Comparison of ENCODE assay signal across 17 mouse cellular contexts in genomic region chr6:112553231-112553920, GRCm38 (mm10).
DNase-seq lines count a peak whose midpoint lies in the region; ATAC-seq and TF ChIP-seq lines count a peak whose summit lies in the region.
"Had no signal": no experiment of that assay in that cellular context is flagged by ENCODE, and none has a peak within 500 bp of the region (broad histone marks: within the 10 kb centered on the region; RNA-seq: fewer than 3 reads in every experiment).

No protein-coding gene starts in this region.

- WGBS in kidney, postnatal 0 days, result 23% methylated on average over 5 of the region's 5 CpGs
- 31% methylated on average over 5 of the region's 5 CpGs for WGBS in limb, embryonic 11.5 days
- WGBS in midbrain, embryonic 13.5 days, result 49% methylated on average over 5 of the region's 5 CpGs

- TF ChIP-seq CTCF in kidney, postnatal 0 days (IDR thresholded peaks at IDR 0.05; ENCODE audit: low read depth), result no peak

- H3K9ac ChIP-seq in kidney, postnatal 0 days (ENCODE audit: low read depth, low read length), result no peak overlapping the region
- H3K9ac ChIP-seq in limb, embryonic 11.5 days (ENCODE audit: low read length), result no peak overlapping the region
- H3K9ac ChIP-seq in midbrain, embryonic 13.5 days (replicated peaks), result no peak overlapping the region
- H3K9ac ChIP-seq: heart, embryonic 12.5 days; hindbrain, embryonic 13.5 days; liver, embryonic 14.5 days; lung, embryonic 15.5 days had no signal

- no peaks in the 10 kb centered on the region; the same call in 1 of the 2 replicates for H3K4me1 ChIP-seq in kidney, postnatal 0 days (replicated peaks; ENCODE audit: insufficient read depth, low read length)
- H3K4me1 ChIP-seq in limb, embryonic 11.5 days (ENCODE audit: control insufficient read depth, insufficient read depth, low read length), result peaks cover 11% of the 10 kb centered on the region
- H3K4me1 ChIP-seq in midbrain, embryonic 13.5 days (replicated peaks), result no peaks in the 10 kb centered on the region
- H3K4me1 ChIP-seq: lung, embryonic 15.5 days; midbrain, embryonic 10.5 days had no signal

- no peaks in the 10 kb centered on the region for H3K9me3 ChIP-seq in kidney, postnatal 0 days (replicated peaks; ENCODE audit: low read length)
- H3K9me3 ChIP-seq in limb, embryonic 11.5 days (ENCODE audit: control insufficient read depth, low read length), result no peaks in the 10 kb centered on the region
- H3K9me3 ChIP-seq in midbrain, embryonic 13.5 days, result no peaks in the 10 kb centered on the region
- H3K9me3 ChIP-seq: heart, embryonic 12.5 days; hindbrain, embryonic 13.5 days; lung, embryonic 15.5 days; midbrain, embryonic 10.5 days had no signal

- peak; percentile 29; the same call in 1 of the 2 replicates for ATAC-seq in kidney, postnatal 0 days (replicated peaks; ENCODE audit: low FRiP score, low read depth)
- peak; percentile 82 for ATAC-seq in limb, embryonic 11.5 days (ENCODE audit: insufficient number of reproducible peaks, low FRiP score, low TSS enrichment, low read depth)
- ATAC-seq in midbrain, embryonic 13.5 days, result no peak
- ATAC-seq: forebrain, embryonic 16.5 days had no signal

- H3K4me3 ChIP-seq in kidney, postnatal 0 days (replicated peaks; ENCODE audit: low read depth, low read length), result no peak overlapping the region
- H3K4me3 ChIP-seq in limb, embryonic 11.5 days (ENCODE audit: low read depth, low read length), result no peak overlapping the region
- H3K4me3 ChIP-seq in midbrain, embryonic 13.5 days (replicated peaks), result no peak overlapping the region
- H3K4me3 ChIP-seq: heart, embryonic 12.5 days; hindbrain, embryonic 13.5 days; layer of hippocampus, adult 2 months; lung, embryonic 15.5 days; midbrain, embryonic 10.5 days had no signal

- H3K27ac ChIP-seq in kidney, postnatal 0 days, result no peak overlapping the region; the same call in 1 of the 2 replicates
- H3K27ac ChIP-seq in limb, embryonic 11.5 days (replicated peaks; ENCODE audit: low read depth, low read length), result no peak overlapping the region
- H3K27ac ChIP-seq in midbrain, embryonic 13.5 days, result no peak overlapping the region
- H3K27ac ChIP-seq: hindbrain, embryonic 13.5 days; layer of hippocampus, adult 2 months; liver, embryonic 14.5 days; lung, embryonic 15.5 days; midbrain, embryonic 10.5 days had no signal

- H3K4me2 ChIP-seq in kidney, postnatal 0 days (ENCODE audit: low read length), result no peak overlapping the region
- no peak overlapping the region for H3K4me2 ChIP-seq in limb, embryonic 11.5 days (ENCODE audit: low read depth, severe bottlenecking)
- no peak overlapping the region for H3K4me2 ChIP-seq in midbrain, embryonic 13.5 days (replicated peaks)
- H3K4me2 ChIP-seq: heart, embryonic 12.5 days; hindbrain, embryonic 13.5 days; lung, embryonic 15.5 days had no signal

- DNase-seq in kidney, postnatal 0 days (ENCODE audit: low spot score), result peak; percentile 48
- no peak for DNase-seq in kidney, postnatal 25 days
- peak; percentile 32 for DNase-seq in R1 (ENCODE audit: low read depth, low spot score)
- DNase-seq in hindlimb bud, embryonic 11.5 days (ENCODE audit: extremely low spot score, low read depth, low spot score), result peak; percentile 33
- peak; percentile 59 for DNase-seq in limb, embryonic 11.5 days (ENCODE audit: low spot score)
- DNase-seq in urinary bladder, postnatal 14 days (ENCODE audit: low spot score), result no peak
- DNase-seq: layer of hippocampus, postnatal 36 days; lung, postnatal 4 days; thymus, adult 2 months had no signal

- no peaks in the 10 kb centered on the region for H3K27me3 ChIP-seq in kidney, postnatal 0 days (ENCODE audit: insufficient read depth, low read length)
- H3K27me3 ChIP-seq in limb, embryonic 11.5 days (ENCODE audit: control insufficient read depth, insufficient read depth, low read length), result peaks cover 13% of the 10 kb centered on the region
- H3K27me3 ChIP-seq in midbrain, embryonic 13.5 days, result 0 out of 2 replicates have a peak, but pooled peaks cover 3% of the 10 kb centered on the region
- H3K27me3 ChIP-seq: heart, embryonic 12.5 days; hindbrain, embryonic 13.5 days; lung, embryonic 15.5 days had no signal

- H3K36me3 ChIP-seq in kidney, postnatal 0 days (ENCODE audit: insufficient read depth, low read length), result no peaks in the 10 kb centered on the region
- no peaks in the 10 kb centered on the region for H3K36me3 ChIP-seq in limb, embryonic 11.5 days (ENCODE audit: control insufficient read depth, insufficient read depth, low read length)
- no peaks in the 10 kb centered on the region for H3K36me3 ChIP-seq in midbrain, embryonic 13.5 days
- H3K36me3 ChIP-seq: heart, embryonic 12.5 days; hindbrain, embryonic 13.5 days; lung, embryonic 15.5 days; midbrain, embryonic 10.5 days had no signal

Comparison
In these comparisons a context has a peak if more than half of its experiments do, and no peak if none do; other contexts are left out.
1. DNase-seq: peak in kidney, postnatal 0 days (single experiment), R1 (single experiment), hindlimb bud, embryonic 11.5 days (single experiment) and limb, embryonic 11.5 days (single experiment); none in kidney, postnatal 25 days (0 of 2) and urinary bladder, postnatal 14 days (single experiment).